Mouse (Mus musculus) spleen, adult 2 months (tissue): ENCODE data around the gene Nos1.

Source experiments
- CTCF ChIP-seq: fragments of 200-500 bp; IDR thresholded peaks from 2 replicates; pipeline ENCODE4 v1.5.1; 2011; ENCODE audit warnings: mild to moderate bottlenecking, inconsistent platforms; ENCODE audit not compliant: insufficient read depth, insufficient read length, insufficient replicate concordance; ENCODE audit errors: extremely low read depth
- POLR2A ChIP-seq: fragments of 200-500 bp; IDR thresholded peaks from 2 replicates; pipeline ENCODE4 v1.6.1; 2011; ENCODE audit warnings: low read depth, low read length, inconsistent platforms

DNA sequence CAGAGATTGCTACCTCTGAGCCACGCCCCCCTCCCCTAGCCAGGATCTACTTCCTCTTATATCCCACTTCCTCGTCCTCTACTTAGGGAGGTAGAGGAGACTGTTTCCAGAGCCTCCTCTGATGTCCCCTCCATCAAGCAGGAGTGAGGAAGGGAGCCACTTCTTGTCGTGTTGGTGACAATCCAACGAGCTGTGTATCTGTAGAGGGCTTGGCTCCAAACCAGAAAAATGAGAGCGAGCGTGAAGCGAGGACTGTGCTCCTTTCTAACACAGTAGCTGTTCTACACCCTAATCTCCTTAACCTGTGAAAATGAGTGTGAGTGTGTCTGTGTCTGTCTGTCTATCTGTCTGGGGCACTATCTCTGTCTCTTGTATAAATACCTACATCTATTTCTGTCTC, 58.7 kb downstream of the Nos1 start:
- no peak for TF ChIP-seq CTCF
- no peak for TF ChIP-seq POLR2A
